Mouse (Mus musculus): ENCODE measurements around the gene Lamc2.

DNA sequence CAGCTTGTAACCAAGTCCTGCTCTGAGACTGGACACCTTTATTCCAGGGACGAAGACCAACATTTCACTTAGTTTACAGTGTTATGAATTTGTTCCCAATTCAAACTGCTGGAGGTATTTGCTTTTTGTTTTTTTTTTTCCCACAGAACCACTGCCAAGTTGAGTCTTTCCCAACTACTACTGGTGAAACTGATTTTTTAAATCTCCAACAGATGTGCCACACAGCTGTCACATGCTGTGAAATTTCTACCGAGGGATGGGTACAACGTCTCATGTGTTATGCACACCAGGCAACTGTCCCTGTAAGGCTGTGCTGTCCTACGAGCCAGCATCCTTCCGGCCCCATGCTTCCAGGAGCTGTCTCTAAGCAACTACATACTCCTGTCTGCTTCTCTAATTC lies 18.0 kb downstream of the Lamc2 start:
- no peak for TF ChIP-seq GATA1 (IDR thresholded peaks at IDR 0.05; ENCODE audit: low read length)
- no peak for TF ChIP-seq TAL1 (IDR thresholded peaks at IDR 0.05; ENCODE audit: low read length)
